Mouse (Mus musculus) MEL (cell line): Measurements from ENCODE around the gene Rgs9.

ENCODE experiments used
- CTCF ChIP-seq, 3 experiments: IDR thresholded peaks in 2 of 3; conservative IDR thresholded peaks in 1 of 3; 2 replicates each; pipeline ENCODE4 v1.5.1; 2011 to 2012; ENCODE audit warnings: low read length in 3 of 3, low read depth in 2 of 3, mild to moderate bottlenecking in 2 of 3, improper control_type of control experiment in 1 of 3, inconsistent platforms in 1 of 3, mixed read lengths in 1 of 3, moderate library complexity in 1 of 3; ENCODE audit not compliant: control insufficient read depth in 1 of 3, insufficient read depth in 1 of 3, poor library complexity in 1 of 3, severe bottlenecking in 1 of 3
- EP300 ChIP-seq, 2 experiments: IDR thresholded peaks; 2 replicates each; pipeline ENCODE4 v1.6.1; 2011; ENCODE audit warnings: improper control_type of control experiment in 2 of 2, low read length in 2 of 2, low read depth in 1 of 2, mild to moderate bottlenecking in 1 of 2
- GATA1 ChIP-seq: IDR thresholded peaks from 2 replicates; pipeline ENCODE4 v1.6.1; 2011; ENCODE audit warnings: low read depth, low read length, improper control_type of control experiment
- MYC ChIP-seq: IDR thresholded peaks from 2 replicates; pipeline ENCODE4 v1.6.1; 2011; ENCODE audit warnings: low read depth, mild to moderate bottlenecking, low read length, improper control_type of control experiment, moderate library complexity
- POLR2A ChIP-seq, 2 experiments: IDR thresholded peaks; 2 replicates each; pipeline ENCODE4 v1.6.1; 2011 to 2012; ENCODE audit warnings: low read length in 2 of 2, mild to moderate bottlenecking in 2 of 2, control low read depth in 1 of 2, improper control_type of control experiment in 1 of 2, low read depth in 1 of 2, moderate library complexity in 1 of 2; ENCODE audit not compliant: control insufficient read depth in 1 of 2, insufficient read depth in 1 of 2, poor library complexity in 1 of 2
- RAD21 ChIP-seq: IDR thresholded peaks from 2 replicates; pipeline ENCODE4 v1.6.1; 2011; ENCODE audit warnings: mild to moderate bottlenecking, low read depth, low read length, improper control_type of control experiment
- TBP ChIP-seq: IDR thresholded peaks from 2 replicates; pipeline ENCODE4 v1.8.0; 2011; ENCODE audit warnings: low read depth, low read length, improper control_type of control experiment
- UBTF ChIP-seq: IDR thresholded peaks from 2 replicates; pipeline ENCODE4 v1.6.1; 2012; ENCODE audit warnings: low read depth, mild to moderate bottlenecking, inconsistent platforms, low read length, improper control_type of control experiment, moderate library complexity, borderline replicate concordance; ENCODE audit not compliant: insufficient read depth
- ZNF384 ChIP-seq: IDR thresholded peaks from 2 replicates; pipeline ENCODE4 v1.6.1; 2012; ENCODE audit warnings: low read depth, mild to moderate bottlenecking, inconsistent platforms, low read length, improper control_type of control experiment

DNA sequence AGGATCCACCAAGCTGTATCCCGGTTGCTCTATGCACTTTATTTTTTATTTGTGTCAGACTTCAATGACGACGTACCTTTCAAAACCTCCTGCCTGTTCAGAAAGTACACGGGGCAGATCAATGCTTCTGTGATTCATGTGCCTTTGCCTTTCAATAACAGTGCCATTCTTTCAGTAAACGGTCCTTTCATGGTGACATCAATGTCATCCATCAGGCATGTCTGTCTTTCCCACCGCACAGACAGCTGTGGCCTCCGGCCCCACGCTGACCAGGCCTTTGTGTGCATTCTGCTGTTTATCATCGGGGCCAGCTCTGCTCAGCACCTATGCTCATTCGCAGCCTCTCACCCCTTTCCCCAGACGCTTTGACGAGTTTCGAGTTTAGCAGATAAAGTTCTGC is 91.2 kb downstream of the Rgs9 start:
- TF ChIP-seq TBP: no peak
- TF ChIP-seq MYC: no peak
- TF ChIP-seq ZNF384: no peak
- no peak for TF ChIP-seq RAD21
- TF ChIP-seq GATA1: no peak
- no peak for TF ChIP-seq POLR2A (IDR thresholded peaks at IDR 0.05; ENCODE audit: control insufficient read depth in 1 of 2, insufficient read depth in 1 of 2, low read depth in 1 of 2, low read length in 2 of 2, poor library complexity in 1 of 2)
- no peak for TF ChIP-seq UBTF
- TF ChIP-seq CTCF (IDR thresholded peaks at IDR 0.05 in 2 of 3, conservative IDR thresholded peaks at IDR 0.05 in 1 of 3; ENCODE audit: control insufficient read depth in 1 of 3, insufficient read depth in 1 of 3, low read depth in 2 of 3, low read length in 3 of 3, poor library complexity in 1 of 3, severe bottlenecking in 1 of 3): no peak
- TF ChIP-seq EP300 (IDR thresholded peaks at IDR 0.05; ENCODE audit: low read depth in 1 of 2, low read length in 2 of 2): no peak
